Mouse (Mus musculus) midbrain, postnatal 0 days (tissue): Measurements from ENCODE around the gene 1700029H14Rik. TPM values are rescaled to one million over a fixed set of nuclear protein-coding genes. Genes with fewer than 3 reads are reported as not detected.

Experiments
- ATAC-seq: fragments of 200-750 bp; cut with Nextera tagmentation; 2 replicates; pipeline ENCODE4 v1.8.0; 2017; ENCODE audit warnings: moderate number of reproducible peaks, mild to moderate bottlenecking, moderate TSS enrichment, moderate library complexity; ENCODE audit not compliant: low FRiP score
- DNase-seq: peaks from one replicate; pipeline ENCODE4 v3.0.0-alpha.2; 2015; ENCODE audit warnings: low spot score
- H3K27ac ChIP-seq: fragments of 300-500 bp; sonication (generic); 2 replicates; pipeline ENCODE4 v1.5.1; 2014; ENCODE audit warnings: low read depth, mild to moderate bottlenecking, low read length, mixed read lengths
- H3K27me3 ChIP-seq: fragments of 300-500 bp; sonication (generic); 2 replicates; pipeline ENCODE4 v1.6.1; 2014; ENCODE audit warnings: low read length, control low read depth, mixed read lengths; ENCODE audit not compliant: insufficient read depth
- H3K36me3 ChIP-seq: fragments of 300-500 bp; sonication (generic); 2 replicates; pipeline ENCODE4 v1.6.1; 2014; ENCODE audit warnings: low read length, control low read depth, mixed read lengths; ENCODE audit not compliant: insufficient read depth
- H3K4me1 ChIP-seq: fragments of 300-500 bp; sonication (generic); 2 replicates; pipeline ENCODE4 v1.6.1; 2014; ENCODE audit warnings: mild to moderate bottlenecking, control low read depth, antibody characterized with exemption, low read length, mixed read lengths; ENCODE audit not compliant: insufficient read depth
- H3K4me2 ChIP-seq: fragments of 300-500 bp; sonication (generic); 2 replicates; pipeline ENCODE4 v1.6.1; 2014; ENCODE audit warnings: low read depth, mild to moderate bottlenecking, low read length, mixed read lengths; ENCODE audit not compliant: poor library complexity, severe bottlenecking
- H3K4me3 ChIP-seq: fragments of 300-500 bp; sonication (generic); 2 replicates; pipeline ENCODE4 v1.5.1; 2014; ENCODE audit warnings: low read depth, mild to moderate bottlenecking, low read length, moderate library complexity
- H3K9ac ChIP-seq: fragments of 300-500 bp; sonication (generic); replicated peaks from 2 replicates; pipeline ENCODE4 v1.6.1; 2014; ENCODE audit warnings: mild to moderate bottlenecking, low read length, moderate library complexity, mixed read lengths; ENCODE audit not compliant: poor library complexity, severe bottlenecking
- H3K9me3 ChIP-seq: fragments of 300-500 bp; sonication (generic); 2 replicates; pipeline ENCODE4 v1.6.1; 2016; ENCODE audit warnings: low read length, control low read depth
- CTCF ChIP-seq: IDR thresholded peaks from 2 replicates; pipeline ENCODE4 v1.5.1; 2016; ENCODE audit warnings: antibody characterized with exemption, mild to moderate bottlenecking
- WGBS: fragments of 180-500 bp; shearing (Covaris S2); extraction: QIAGEN DNeasy Blood & Tissue Kit; methylation state at CpG from one replicate; pipeline ENCODE4 v1.1.7; 2014; 5-methylcytosine and 5-hydroxymethylcytosine counted together
- polyA plus RNA-seq: library from polyadenylated mRNA; unstranded; fragments of >200 nt; fragmentation: Nextera tagmentation; extraction: Ambion mirVana; gene quantifications from 2 replicates; pipeline ENCODE4 v1.2.1, GENCODE M21; 2015
- total RNA-seq: library from RNA; depleted of rRNA; stranded (reverse); fragments of >200 nt; gene quantifications from 2 replicates; pipeline ENCODE4 v1.2.3, GENCODE M21; 2014; rRNA removed

Gene 1700029H14Rik
- total and polyA plus RNA-seq, 2 experiments from 2014 or later: not detected

- no peak for TF ChIP-seq CTCF
- DNase-seq (no peak), ATAC-seq (no peak)
- H3K4me3 ChIP-seq: no peak overlapping the region
- no peaks in the 10 kb centered on the region for H3K4me1 ChIP-seq
- no peak overlapping the region for H3K4me2 ChIP-seq
- 65% methylated on average over 5 of the region's 5 CpGs for WGBS
- H3K27me3 ChIP-seq: no peaks in the 10 kb centered on the region
- H3K9ac ChIP-seq: no peak overlapping the region
- no peaks in the 10 kb centered on the region for H3K36me3 ChIP-seq
- no peak overlapping the region for H3K27ac ChIP-seq
- H3K9me3 ChIP-seq: no peaks in the 10 kb centered on the region
These were observed 50.2 kb downstream of the 1700029H14Rik start for GRCm38 (mm10) chr8:13512016-13512415.

- Histone ChIP-seq H3K9ac (no peak overlapping the region), H3K4me1 (no peaks in the 10 kb centered on the region), H3K9me3 (no peaks in the 10 kb centered on the region), H3K4me3 (no peak overlapping the region), H3K27ac (no peak overlapping the region), H3K36me3 (no peaks in the 10 kb centered on the region), H3K4me2 (no peak overlapping the region), H3K27me3 (no peaks in the 10 kb centered on the region)
- DNase-seq: no peak
- ATAC-seq: no peak
- WGBS: 86% methylated on average over 3 of the region's 3 CpGs
- TF ChIP-seq CTCF: no peak
These were observed 54.9 kb downstream of the 1700029H14Rik start for GRCm38 (mm10) chr8:13507284-13507937.

- H3K36me3 ChIP-seq: no peaks in the 10 kb centered on the region
- no peak overlapping the region for H3K27ac ChIP-seq
- H3K9ac ChIP-seq: no peak overlapping the region
- H3K4me2 ChIP-seq: no peak overlapping the region
- no peaks in the 10 kb centered on the region for H3K4me1 ChIP-seq
- H3K27me3 ChIP-seq: no peaks in the 10 kb centered on the region
- DNase-seq (no peak), ATAC-seq (no peak)
- H3K4me3 ChIP-seq: no peak overlapping the region
- H3K9me3 ChIP-seq: no peaks in the 10 kb centered on the region
- no peak for TF ChIP-seq CTCF
- WGBS: 54% methylated on average over 4 of the region's 4 CpGs
These were observed 55.4 kb downstream of the 1700029H14Rik start for GRCm38 (mm10) chr8:13506849-13507248.

GRCm38 (mm10) chr8:13504894-13505674 is 57.2 kb downstream of the 1700029H14Rik start:
- Histone ChIP-seq H3K4me2 (no peak overlapping the region), H3K9ac (no peak overlapping the region), H3K4me1 (no peaks in the 10 kb centered on the region), H3K9me3 (no peaks in the 10 kb centered on the region), H3K36me3 (no peaks in the 10 kb centered on the region), H3K27me3 (no peaks in the 10 kb centered on the region), H3K4me3 (no peak overlapping the region), H3K27ac (no peak overlapping the region)
- ATAC-seq (no peak), DNase-seq (no peak)
- TF ChIP-seq CTCF: no peak

- no peaks in the 10 kb centered on the region for H3K36me3 ChIP-seq
- ATAC-seq (no peak), DNase-seq (no peak)
- no peak overlapping the region for H3K9ac ChIP-seq
- H3K9me3 ChIP-seq: no peaks in the 10 kb centered on the region
- no peaks in the 10 kb centered on the region for H3K4me1 ChIP-seq
- no peak overlapping the region for H3K4me2 ChIP-seq
- H3K27ac ChIP-seq: no peak overlapping the region
- no peak overlapping the region for H3K4me3 ChIP-seq
- 89% methylated on average over 8 of the region's 8 CpGs for WGBS
- TF ChIP-seq CTCF: no peak
- no peaks in the 10 kb centered on the region for H3K27me3 ChIP-seq
These were observed 58.2 kb downstream of the 1700029H14Rik start for GRCm38 (mm10) chr8:13503936-13504606.

GRCm38 (mm10) chr8:13501221-13501620 is 61.0 kb downstream of the 1700029H14Rik start:
- no peak for TF ChIP-seq CTCF
- 82% methylated on average over 3 of the region's 3 CpGs for WGBS
- no peaks in the 10 kb centered on the region for H3K9me3 ChIP-seq
- H3K27me3 ChIP-seq: no peaks in the 10 kb centered on the region
- no peak overlapping the region for H3K4me3 ChIP-seq
- no peak overlapping the region for H3K27ac ChIP-seq
- no peak for ATAC-seq
- no peaks in the 10 kb centered on the region for H3K36me3 ChIP-seq
- no peak for DNase-seq
- H3K4me1 ChIP-seq: no peaks in the 10 kb centered on the region
- no peak overlapping the region for H3K4me2 ChIP-seq
- no peak overlapping the region for H3K9ac ChIP-seq

Other genes starting within 250 kb of the 1700029H14Rik start
- gene Tfdp1, start 223.7 kb downstream of the 1700029H14Rik start, total RNA-seq: 58.6 and 59.6 TPM in 2 replicates
- gene Tfdp1, start 223.7 kb downstream of the 1700029H14Rik start, polyA plus RNA-seq: 72.4 and 75.4 TPM in 2 replicates
- gene Atp4b, start 165.6 kb downstream of the 1700029H14Rik start, total RNA-seq: not detected in 2 replicates
- not detected in 2 replicates for gene Atp4b, start 165.6 kb downstream of the 1700029H14Rik start, polyA plus RNA-seq
- gene Grk1, start 157.4 kb downstream of the 1700029H14Rik start, total RNA-seq: under 0.01 TPM in 1 of 2 replicates, not detected in the other
- gene Grk1, start 157.4 kb downstream of the 1700029H14Rik start, polyA plus RNA-seq: not detected in 2 replicates
- gene Tmem255b, start 127.3 kb downstream of the 1700029H14Rik start, total RNA-seq: 1.1 and 2.2 TPM in 2 replicates
- 1.6 and 1.8 TPM in 2 replicates for gene Tmem255b, start 127.3 kb downstream of the 1700029H14Rik start, polyA plus RNA-seq
- 73.6 and 91.0 TPM in 2 replicates for gene Gas6, start 68.0 kb downstream of the 1700029H14Rik start, total RNA-seq
- gene Gas6, start 68.0 kb downstream of the 1700029H14Rik start, polyA plus RNA-seq: 63.0 and 67.8 TPM in 2 replicates
- 43.9 and 52.7 TPM in 2 replicates for gene Rasa3, start 115.1 kb upstream of the 1700029H14Rik start, total RNA-seq
- gene Rasa3, start 115.1 kb upstream of the 1700029H14Rik start, polyA plus RNA-seq: 20.5 and 23.5 TPM in 2 replicates
- gene Cfap97d2, start 143.4 kb upstream of the 1700029H14Rik start, total RNA-seq: 0.24 and 4.9 TPM in 2 replicates
- 1.4 and 2.8 TPM in 2 replicates for gene Cfap97d2, start 143.4 kb upstream of the 1700029H14Rik start, polyA plus RNA-seq
- 96.2 and 111 TPM in 2 replicates for gene Cdc16, start 195.2 kb upstream of the 1700029H14Rik start, total RNA-seq
- 91.5 and 92.2 TPM in 2 replicates for gene Cdc16, start 195.2 kb upstream of the 1700029H14Rik start, polyA plus RNA-seq
- gene Upf3a, start 223.2 kb upstream of the 1700029H14Rik start, total RNA-seq: 15.2 and 19.7 TPM in 2 replicates
- 44.0 and 44.6 TPM in 2 replicates for gene Upf3a, start 223.2 kb upstream of the 1700029H14Rik start, polyA plus RNA-seq